Mouse (Mus musculus) skeletal muscle tissue, adult 2 months (tissue): ENCODE results near the gene Adora2a.
"Not testable (repeated sequence)": the region's sequence is repeated elsewhere in the genome, so short reads cannot be mapped to it uniquely, and the experiment has no call there.

Source experiments
- DNase-seq: peaks from one replicate; pipeline ENCODE4 v3.0.0-alpha.2; 2012; ENCODE audit warnings: low read depth, low spot score

The Adora2a gene

DNA sequence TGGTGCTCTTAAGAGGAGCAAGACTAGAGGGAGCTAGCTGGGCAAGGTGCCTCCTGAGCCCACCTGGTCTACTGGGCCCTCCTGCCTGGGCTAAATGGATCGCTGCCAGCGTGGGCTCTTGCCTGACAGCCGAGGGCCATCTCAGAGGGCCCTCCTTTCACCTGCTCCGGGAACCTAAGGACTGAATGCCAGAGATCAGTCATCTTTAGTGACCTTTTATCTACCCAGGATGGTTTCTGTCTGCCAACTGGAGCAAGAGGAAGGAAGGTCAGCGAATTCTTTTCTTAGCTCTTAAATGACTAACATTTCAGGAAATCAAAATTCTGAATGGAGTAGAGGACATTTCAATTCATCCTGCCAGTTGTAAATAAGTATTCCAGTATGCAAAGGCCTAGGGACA lies 33.9 kb downstream of the Adora2a start:
- DNase-seq: no peak

DNA sequence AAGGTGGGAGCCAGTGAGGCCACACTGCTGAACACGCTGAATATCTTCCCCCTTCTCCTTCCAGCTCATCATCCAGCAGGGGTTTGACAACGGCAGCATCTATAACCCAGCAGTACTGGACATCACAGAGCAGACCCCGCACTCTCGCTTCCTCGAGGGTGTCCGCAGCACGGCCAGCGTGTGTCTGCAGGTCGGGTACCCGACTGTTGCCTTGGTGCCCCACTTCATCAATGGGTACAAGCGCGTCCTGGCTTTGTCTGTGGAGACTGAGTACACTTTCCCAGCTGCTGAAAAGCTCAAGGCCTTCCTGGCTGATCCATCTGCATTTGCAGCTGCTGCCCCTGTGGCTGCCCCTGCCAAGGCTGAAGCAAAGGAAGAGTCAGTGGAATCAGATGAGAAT lies 35.9 kb downstream of the Adora2a start:
- no peak for DNase-seq

DNA sequence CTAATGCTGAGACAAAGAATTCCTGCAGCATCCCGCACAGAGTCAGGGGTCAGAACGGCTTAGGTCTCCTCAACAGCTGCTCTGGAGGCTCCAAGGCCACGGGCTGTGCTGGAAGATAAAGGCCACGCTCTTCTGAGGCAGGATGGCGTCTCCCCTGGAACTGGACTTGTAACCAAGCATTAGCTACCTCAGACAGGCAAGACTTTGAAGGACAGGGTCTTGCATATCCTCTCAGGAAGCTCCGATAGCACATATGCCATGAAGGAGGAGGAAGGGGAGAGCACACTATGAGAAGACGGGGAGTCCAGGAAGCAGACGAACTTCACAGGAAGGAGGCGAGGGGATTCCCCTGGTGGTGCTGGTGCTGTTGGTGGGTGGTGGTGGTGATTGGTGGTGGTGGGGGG lies 37.2 kb downstream of the Adora2a start:
- DNase-seq: not testable (repeated sequence)

DNA sequence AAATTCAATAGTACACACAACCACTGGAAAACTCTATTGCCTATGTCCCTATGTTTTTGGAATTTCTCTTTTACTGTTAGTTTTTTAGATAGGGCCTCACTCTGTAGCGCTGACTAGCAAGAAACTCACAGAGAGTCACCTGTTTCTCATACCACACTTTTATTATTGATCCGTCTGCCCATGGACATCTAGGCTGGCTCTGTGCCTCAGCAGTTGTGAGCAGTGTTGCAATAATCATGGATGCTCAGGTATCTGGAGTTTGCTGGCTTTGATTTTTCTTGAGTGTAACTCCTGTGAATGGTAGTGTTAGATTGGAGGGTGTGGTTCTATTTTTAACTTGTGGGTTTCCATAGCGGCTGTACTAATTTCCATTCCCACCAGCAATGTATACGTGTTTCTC lies 38.7 kb downstream of the Adora2a start:
- DNase-seq: no peak

DNA sequence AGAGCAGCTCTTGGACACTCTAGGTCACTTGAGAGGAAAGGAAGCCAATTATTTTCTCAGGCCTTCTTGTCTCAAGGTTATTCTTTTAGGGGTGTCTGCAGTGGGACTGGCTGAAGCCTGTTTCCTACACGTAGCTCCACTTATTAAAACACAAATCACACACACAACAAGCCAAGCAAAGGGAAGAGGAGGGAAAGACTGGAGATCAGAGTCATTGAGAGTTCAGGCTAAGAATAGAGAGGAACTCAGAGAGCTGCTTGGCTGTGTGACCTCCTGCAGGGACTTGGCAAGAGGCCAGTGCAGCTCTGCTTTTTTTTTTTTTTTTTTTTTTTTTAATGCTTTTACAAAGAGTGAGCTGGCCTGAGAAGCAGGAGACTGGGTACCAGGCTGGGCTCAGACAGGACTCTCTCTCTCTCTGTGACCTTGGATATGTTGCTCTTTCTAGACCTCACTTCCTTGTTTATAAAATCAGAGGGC lies 47.6 kb downstream of the Adora2a start:
- peak; percentile 16 for DNase-seq

DNA sequence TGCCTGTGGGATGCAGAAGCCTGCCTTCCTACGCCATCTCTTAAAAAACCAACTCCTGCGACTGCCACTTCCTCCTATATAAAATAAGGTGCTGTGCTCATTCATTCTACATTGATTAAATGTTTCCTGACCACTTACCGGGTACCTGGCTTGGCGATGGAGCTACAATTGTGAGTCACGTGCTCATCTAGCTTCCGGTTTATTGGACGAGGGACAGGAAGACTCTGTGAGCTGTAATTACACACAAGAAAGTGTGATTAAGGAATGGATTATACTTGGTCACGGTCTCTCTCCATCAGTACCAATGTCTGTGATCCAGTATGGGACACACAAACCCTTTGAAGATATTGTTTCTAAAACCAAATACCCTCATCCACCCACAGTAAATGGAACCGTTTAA lies 48.1 kb downstream of the Adora2a start:
- no peak for DNase-seq

DNA sequence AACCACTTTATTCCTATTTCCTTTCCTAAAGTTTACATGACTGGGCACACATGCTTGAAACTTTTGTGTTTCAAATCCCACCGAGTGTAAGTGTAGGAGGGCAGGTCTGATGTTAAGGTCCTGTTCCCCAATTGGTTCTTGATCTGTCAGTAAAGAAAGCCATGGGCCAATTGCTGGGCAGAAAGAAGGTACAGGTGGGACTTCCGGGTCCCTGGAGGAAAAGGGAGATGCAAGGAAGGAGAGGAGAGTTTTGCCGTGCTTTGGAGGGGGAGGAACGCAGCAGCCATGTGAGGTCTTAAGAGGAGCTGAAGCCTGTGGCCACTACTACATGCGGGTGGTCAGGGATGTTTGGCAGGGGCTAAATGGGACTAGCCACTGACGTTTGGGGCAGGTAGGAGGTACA lies 48.6 kb downstream of the Adora2a start:
- no peak for DNase-seq

DNA sequence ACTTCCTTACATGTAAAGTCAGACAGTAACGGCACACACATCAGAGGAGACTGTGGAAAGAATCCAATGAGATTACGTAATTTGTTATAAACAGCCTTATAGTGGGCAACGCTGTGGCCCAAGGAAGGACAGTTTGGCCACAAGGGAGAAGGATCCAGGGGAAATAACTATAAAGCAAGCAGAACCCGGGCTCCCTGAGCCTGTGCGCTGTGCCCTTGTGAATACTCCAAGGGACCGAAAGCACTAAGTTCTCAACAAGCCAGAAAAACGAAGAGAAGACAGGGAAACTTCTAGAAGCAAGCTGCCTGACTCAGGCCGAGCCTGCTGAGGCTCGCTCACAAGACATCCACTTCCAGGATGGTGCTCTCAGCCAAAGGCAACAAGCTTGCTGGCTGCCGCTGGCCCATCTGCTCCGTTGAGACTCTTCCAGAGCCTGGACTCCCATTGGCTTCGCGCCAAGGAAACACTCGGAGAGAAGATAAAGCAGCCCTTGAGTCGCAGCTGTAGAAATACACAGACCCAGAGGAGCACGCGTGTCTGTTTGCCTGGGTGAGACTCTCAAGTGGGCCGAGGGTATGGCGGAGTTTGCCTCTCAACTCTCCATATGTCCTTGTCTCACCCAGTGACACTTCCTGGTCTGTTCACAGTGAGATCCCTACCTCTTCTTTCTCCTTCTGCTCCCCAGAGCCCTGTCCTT lies 57.1 kb downstream of the Adora2a start:
- DNase-seq: peak; percentile 10

DNA sequence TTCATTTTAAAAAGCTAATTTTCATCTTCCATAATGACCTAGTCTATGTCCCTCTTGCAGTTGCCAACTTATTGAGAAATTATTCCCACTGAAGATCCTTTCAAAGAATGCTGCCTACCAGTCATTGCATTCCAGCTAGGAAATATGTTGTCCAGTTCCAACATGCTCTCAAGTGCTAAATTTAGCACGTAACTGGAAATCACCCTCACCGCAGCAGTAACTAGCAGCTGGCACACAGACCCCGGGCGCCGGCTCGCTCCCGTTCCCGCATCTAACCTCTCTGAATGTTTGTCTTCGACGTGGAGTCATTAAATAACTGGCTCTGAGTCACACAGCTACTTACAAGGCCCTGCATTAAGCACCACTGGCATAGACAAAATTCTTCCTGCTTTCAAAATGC lies 62.0 kb downstream of the Adora2a start:
- no peak for DNase-seq
